Mouse (Mus musculus) stomach, postnatal 0 days (tissue): Measurements from ENCODE around the gene Ssu2. TPM values are rescaled to one million over a fixed set of nuclear protein-coding genes. Genes with fewer than 3 reads are reported as not detected.
A peak's percentile ranks its signal among the peaks of the same experiment; 100 is the strongest.

Experiments
- ATAC-seq: fragments of 200-750 bp; cut with Nextera tagmentation; 2 replicates; pipeline ENCODE4 v1.8.0; 2017; ENCODE audit not compliant: low FRiP score, low TSS enrichment
- DNase-seq: peaks from one replicate; pipeline ENCODE4 v3.0.0-alpha.2; 2016; ENCODE audit warnings: low spot score
- H3K27ac ChIP-seq: fragments of 300-500 bp; sonication (generic); replicated peaks from 2 replicates; pipeline ENCODE4 v1.5.1; 2014; ENCODE audit warnings: mild to moderate bottlenecking, control low read depth
- H3K27me3 ChIP-seq: fragments of 300-500 bp; sonication (generic); 2 replicates; pipeline ENCODE4 v1.6.1; 2014; ENCODE audit warnings: low read length; ENCODE audit not compliant: control insufficient read depth, insufficient read depth
- H3K36me3 ChIP-seq: fragments of 300-500 bp; sonication (generic); 2 replicates; pipeline ENCODE4 v1.6.1; 2014; ENCODE audit warnings: low read length, mixed read lengths; ENCODE audit not compliant: control insufficient read depth, insufficient read depth
- H3K4me1 ChIP-seq: fragments of 300-500 bp; sonication (generic); replicated peaks from 2 replicates; pipeline ENCODE4 v1.6.1; 2014; ENCODE audit warnings: antibody characterized with exemption; ENCODE audit not compliant: control insufficient read depth, insufficient read depth
- H3K4me2 ChIP-seq: fragments of 300-500 bp; sonication (generic); replicated peaks from 2 replicates; pipeline ENCODE4 v1.6.1; 2014; ENCODE audit warnings: low read depth, mild to moderate bottlenecking, control low read depth, moderate library complexity
- H3K4me3 ChIP-seq: fragments of 300-500 bp; sonication (generic); 2 replicates; pipeline ENCODE4 v1.5.1; 2014; ENCODE audit warnings: low read depth, low read length, control low read depth
- H3K9ac ChIP-seq: fragments of 300-500 bp; sonication (generic); 2 replicates; pipeline ENCODE4 v1.6.1; 2014; ENCODE audit warnings: mild to moderate bottlenecking, low read length, control low read depth, mixed read lengths
- H3K9me3 ChIP-seq: fragments of 300-500 bp; sonication (generic); 2 replicates; pipeline ENCODE4 v1.6.1; 2016; ENCODE audit warnings: low read length; ENCODE audit not compliant: control insufficient read depth
- CTCF ChIP-seq: IDR thresholded peaks from 2 replicates; pipeline ENCODE4 v1.5.1; 2016; ENCODE audit warnings: antibody characterized with exemption, low read depth, mild to moderate bottlenecking, moderate library complexity
- EP300 ChIP-seq: optimal IDR thresholded peaks from 2 replicates; pipeline ENCODE3; 2016; ENCODE audit warnings: antibody characterized with exemption
- WGBS: fragments of 180-500 bp; shearing (Covaris S2); extraction: QIAGEN DNeasy Blood & Tissue Kit; methylation state at CpG from one replicate; pipeline ENCODE4 v1.1.7; 2014; 5-methylcytosine and 5-hydroxymethylcytosine counted together
- polyA plus RNA-seq: library from polyadenylated mRNA; unstranded; fragments of >200 nt; fragmentation: Nextera tagmentation; extraction: Ambion mirVana; gene quantifications from 2 replicates; pipeline ENCODE4 v1.2.1, GENCODE M21; 2015

Ssu2 gene
- polyA plus RNA-seq, 1 experiment from 2014 or later: 2.7 TPM

DNA sequence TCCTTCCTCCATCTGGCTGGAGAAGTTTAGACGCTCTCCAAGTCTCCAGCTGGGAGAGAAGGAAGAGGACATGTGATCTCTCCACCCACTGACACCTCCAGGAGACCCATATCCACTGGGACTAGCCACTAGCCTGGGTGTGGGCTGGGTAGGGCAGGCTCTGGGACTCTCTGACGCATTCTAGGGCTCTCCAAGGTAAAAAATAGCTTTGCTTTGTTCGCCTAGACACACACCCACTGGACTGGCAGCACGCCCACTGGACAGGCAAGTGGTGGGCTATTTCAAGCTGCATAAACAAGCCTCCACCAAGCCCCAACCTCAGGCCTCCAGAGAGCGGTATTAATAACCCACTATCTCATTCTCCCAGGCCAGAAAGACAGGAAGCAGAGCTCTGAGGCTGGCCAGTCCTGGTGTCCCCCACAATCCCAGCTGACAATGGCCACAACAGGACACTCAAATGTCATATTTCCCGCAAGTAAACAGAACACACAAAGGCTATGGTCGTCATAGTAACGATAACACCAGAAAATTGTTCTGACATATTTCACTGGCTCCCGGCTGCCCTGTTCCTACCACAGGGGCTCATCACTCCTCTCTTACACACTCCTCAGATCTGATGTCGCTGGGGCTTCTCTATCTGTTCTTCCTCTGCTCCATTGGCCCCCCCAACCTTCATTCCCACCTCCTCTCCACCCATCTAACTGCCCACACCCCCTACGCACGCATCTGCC lies 14.3 kb upstream of the Ssu2 start:
- Histone ChIP-seq H3K4me2 (no peak overlapping the region), H3K9me3 (no peaks in the 10 kb centered on the region), H3K27me3 (no peaks in the 10 kb centered on the region), H3K27ac (0 out of 2 replicates have a peak overlapping the region, but pooled peaks have one; percentile 53), H3K9ac (no peak overlapping the region), H3K4me3 (no peak overlapping the region), H3K4me1 (no peaks in the 10 kb centered on the region), H3K36me3 (no peaks in the 10 kb centered on the region)
- peak; percentile 79 for ATAC-seq
- DNase-seq: peak; percentile 43
- no peak for TF ChIP-seq CTCF
- TF ChIP-seq EP300: no peak
- WGBS: 54% methylated on average over 12 of the region's 12 CpGs

DNA sequence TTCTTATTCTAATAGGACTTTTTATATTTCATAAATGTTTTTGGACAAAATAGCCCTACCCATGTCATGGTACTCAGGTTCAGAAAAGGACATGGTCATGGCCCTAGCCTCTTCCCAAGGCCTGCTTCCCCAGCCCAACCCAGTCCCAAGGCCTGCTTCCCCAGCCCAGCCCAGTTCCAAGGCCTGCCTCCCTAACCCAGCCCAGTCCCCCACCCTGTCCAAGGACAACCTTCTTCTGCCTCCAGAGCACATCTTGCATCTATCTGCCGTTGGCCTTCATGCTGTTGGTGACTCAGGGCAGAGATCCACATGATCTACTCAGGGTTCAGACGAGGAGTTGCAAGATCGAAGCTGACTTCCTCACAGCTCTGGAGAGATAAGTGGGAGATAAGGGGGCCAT lies 9.5 kb upstream of the Ssu2 start:
- Histone ChIP-seq H3K9me3 (no peaks in the 10 kb centered on the region), H3K36me3 (no peaks in the 10 kb centered on the region), H3K4me1 (no peaks in the 10 kb centered on the region), H3K9ac (no peak overlapping the region), H3K27me3 (no peaks in the 10 kb centered on the region), H3K4me2 (no peak overlapping the region), H3K27ac (no peak overlapping the region), H3K4me3 (no peak overlapping the region)
- no peak for DNase-seq
- TF ChIP-seq CTCF (no peak), EP300 (no peak)
- no peak for ATAC-seq
- WGBS: 76% methylated on average over 3 of the region's 3 CpGs

DNA sequence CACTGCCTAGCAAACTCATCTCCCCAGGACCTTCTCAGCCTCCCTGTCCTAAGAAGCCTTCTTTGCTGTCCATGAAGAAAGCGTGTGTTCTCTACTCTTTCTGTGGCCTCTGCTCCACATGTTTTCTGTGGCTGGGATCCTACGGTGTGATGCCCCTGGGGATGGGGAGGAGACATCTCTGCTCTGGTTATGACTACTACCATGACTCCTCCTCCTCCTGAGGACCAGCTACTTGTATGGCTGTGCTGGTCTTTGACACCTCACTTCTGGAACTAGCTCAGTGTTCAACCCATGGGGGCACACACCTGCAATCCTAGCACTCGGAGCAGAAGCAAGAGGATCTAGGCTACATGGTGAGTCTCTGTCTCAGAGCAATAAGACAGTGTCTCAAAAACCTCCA lies 8.5 kb upstream of the Ssu2 start:
- H3K4me2 ChIP-seq: no peak overlapping the region
- no peaks in the 10 kb centered on the region for H3K27me3 ChIP-seq
- no peaks in the 10 kb centered on the region for H3K4me1 ChIP-seq
- TF ChIP-seq EP300: no peak
- no peak for TF ChIP-seq CTCF
- H3K27ac ChIP-seq: no peak overlapping the region
- ATAC-seq: no peak
- DNase-seq: no peak
- H3K36me3 ChIP-seq: no peaks in the 10 kb centered on the region
- no peaks in the 10 kb centered on the region for H3K9me3 ChIP-seq
- 75% methylated on average over 3 of the region's 3 CpGs for WGBS
- no peak overlapping the region for H3K4me3 ChIP-seq
- H3K9ac ChIP-seq: no peak overlapping the region

GRCm38 (mm10) chr6:112388385-112388784 lies 562 bp upstream of the Ssu2 start:
- H3K27me3 ChIP-seq: no peaks in the 10 kb centered on the region
- no peak for DNase-seq
- H3K4me2 ChIP-seq: no peak overlapping the region
- no peak overlapping the region for H3K27ac ChIP-seq
- ATAC-seq: no peak
- H3K4me3 ChIP-seq: no peak overlapping the region
- whole genome bisulfite sequencing: 85% methylated on average over 3 of the region's 3 CpGs
- no peaks in the 10 kb centered on the region for H3K9me3 ChIP-seq
- H3K9ac ChIP-seq: no peak overlapping the region
- TF ChIP-seq EP300 (no peak), CTCF (no peak)
- H3K36me3 ChIP-seq: no peaks in the 10 kb centered on the region
- H3K4me1 ChIP-seq: no peaks in the 10 kb centered on the region

GRCm38 (mm10) chr6:112386260-112386659 lies 1.6 kb downstream of the Ssu2 start:
- H3K4me1 ChIP-seq: no peaks in the 10 kb centered on the region
- no peak overlapping the region for H3K4me3 ChIP-seq
- H3K9me3 ChIP-seq: no peaks in the 10 kb centered on the region
- no peak overlapping the region for H3K4me2 ChIP-seq
- DNase-seq (no peak), ATAC-seq (no peak)
- WGBS: 50% methylated on average over 2 of the region's 2 CpGs
- H3K27me3 ChIP-seq: no peaks in the 10 kb centered on the region
- H3K36me3 ChIP-seq: no peaks in the 10 kb centered on the region
- H3K9ac ChIP-seq: no peak overlapping the region
- TF ChIP-seq CTCF (no peak), EP300 (no peak)
- H3K27ac ChIP-seq: no peak overlapping the region

- H3K36me3 ChIP-seq: no peaks in the 10 kb centered on the region
- H3K4me1 ChIP-seq: no peaks in the 10 kb centered on the region
- no peaks in the 10 kb centered on the region for H3K27me3 ChIP-seq
- no peak overlapping the region for H3K4me3 ChIP-seq
- DNase-seq: peak; percentile 18
- no peaks in the 10 kb centered on the region for H3K9me3 ChIP-seq
- TF ChIP-seq EP300 (no peak), CTCF (no peak)
- no peak overlapping the region for H3K27ac ChIP-seq
- H3K9ac ChIP-seq: no peak overlapping the region
- 63% methylated on average over 8 of the region's 8 CpGs for WGBS
- no peak overlapping the region for H3K4me2 ChIP-seq
- peak; percentile 27; the same call in 1 of the 2 replicates for ATAC-seq
These were observed 4.7 kb downstream of the Ssu2 start for GRCm38 (mm10) chr6:112382990-112383685.
